Mouse (Mus musculus) layer of hippocampus, postnatal 10 days (tissue): ENCODE measurements around the gene Skor1. TPM values are rescaled to one million over a fixed set of nuclear protein-coding genes. Genes with fewer than 3 reads are reported as not detected.
A peak's percentile ranks its signal among the peaks of the same experiment; 100 is the strongest.

ENCODE experiments used
- DNase-seq, 2 experiments: peaks; one replicate each; pipeline ENCODE4 v3.0.0; 2021; ENCODE audit warnings: low spot score in 2 of 2
- long read RNA-seq: library from polyadenylated mRNA; stranded (forward); transcript quantifications from one replicate; pipeline ENCODE4 v2.0.0, GENCODE M21; 2023
- total RNA-seq, 2 experiments: library from RNA; stranded (reverse); gene quantifications; 2 replicates each; pipeline ENCODE4 v1.2.3; 2021

Skor1 gene
- under 1 TPM; 0.09 to 0.20 TPM for total RNA-seq
- long read RNA-seq: 0 reads

DNA sequence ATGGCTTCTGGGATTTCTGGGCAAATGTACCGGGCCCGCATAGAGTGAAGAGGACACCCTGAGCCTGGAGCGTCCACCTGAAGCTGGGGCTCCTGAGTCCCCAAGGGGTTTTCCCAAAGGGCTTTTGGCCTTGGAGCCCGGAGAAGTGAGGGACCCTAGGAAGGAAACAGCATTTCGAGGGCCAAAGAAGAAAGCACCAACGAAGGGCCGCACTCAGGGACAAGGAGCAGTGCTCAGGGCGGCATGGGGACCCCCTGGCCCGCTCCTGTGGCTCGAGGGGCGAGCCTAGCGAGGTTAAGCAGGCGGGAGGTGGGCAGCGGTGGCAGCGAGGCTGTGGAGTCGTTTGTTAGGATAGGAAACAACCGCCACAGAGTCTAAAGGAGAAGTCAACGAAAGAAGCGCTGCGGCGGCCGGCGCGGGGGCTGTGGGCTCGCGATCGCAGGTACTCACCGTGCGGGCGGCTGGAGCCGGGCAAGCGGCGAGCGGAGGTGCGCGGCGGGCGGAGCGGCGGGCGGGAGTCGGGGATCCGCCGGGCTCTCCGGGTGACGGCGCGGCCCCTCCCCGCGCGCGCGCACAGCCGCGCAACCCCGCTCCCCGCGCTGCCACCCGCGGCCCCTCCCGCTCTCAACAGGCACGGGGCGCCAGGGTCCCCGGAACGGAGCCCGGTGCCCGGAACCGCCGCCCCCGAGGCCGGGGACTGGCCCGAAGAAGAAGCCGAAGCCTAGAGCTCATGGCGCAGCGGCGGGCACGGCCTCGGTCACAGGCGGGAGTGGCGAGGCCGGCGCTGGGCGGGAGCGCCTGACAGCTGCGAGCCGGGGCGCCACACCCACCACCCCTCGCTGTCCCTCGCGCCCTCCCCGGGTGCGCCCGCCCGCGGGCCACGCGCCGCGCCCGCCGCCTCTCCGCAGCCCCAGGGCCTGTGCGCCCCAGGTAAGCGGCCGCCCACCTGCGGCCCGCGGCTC is at the start of gene Skor1:
Gene Skor1, minus strand, starts transcription at position 552 of the 962 bp plus-strand sequence.
- no peak for DNase-seq

DNA sequence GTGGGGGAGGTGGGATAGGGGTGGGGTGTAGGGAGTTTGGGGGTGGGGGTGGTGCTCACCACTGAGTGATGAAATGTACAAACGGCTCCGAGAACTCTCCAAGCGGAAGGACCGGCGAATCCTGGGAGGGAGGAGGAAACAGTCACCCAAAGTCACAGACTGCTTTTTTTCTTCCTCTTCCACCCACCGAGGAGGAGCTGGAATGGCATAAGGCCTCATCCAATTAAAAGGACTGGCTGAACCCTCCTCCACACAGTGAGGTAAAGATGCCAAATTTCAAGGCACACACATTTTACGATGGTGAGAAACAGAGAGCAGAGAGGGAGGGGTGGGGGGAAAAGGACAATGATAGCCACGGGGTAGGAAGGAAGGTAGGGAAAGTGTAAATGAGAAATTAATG is 48.5 kb upstream of the Skor1 start:
- DNase-seq: no peak

DNA sequence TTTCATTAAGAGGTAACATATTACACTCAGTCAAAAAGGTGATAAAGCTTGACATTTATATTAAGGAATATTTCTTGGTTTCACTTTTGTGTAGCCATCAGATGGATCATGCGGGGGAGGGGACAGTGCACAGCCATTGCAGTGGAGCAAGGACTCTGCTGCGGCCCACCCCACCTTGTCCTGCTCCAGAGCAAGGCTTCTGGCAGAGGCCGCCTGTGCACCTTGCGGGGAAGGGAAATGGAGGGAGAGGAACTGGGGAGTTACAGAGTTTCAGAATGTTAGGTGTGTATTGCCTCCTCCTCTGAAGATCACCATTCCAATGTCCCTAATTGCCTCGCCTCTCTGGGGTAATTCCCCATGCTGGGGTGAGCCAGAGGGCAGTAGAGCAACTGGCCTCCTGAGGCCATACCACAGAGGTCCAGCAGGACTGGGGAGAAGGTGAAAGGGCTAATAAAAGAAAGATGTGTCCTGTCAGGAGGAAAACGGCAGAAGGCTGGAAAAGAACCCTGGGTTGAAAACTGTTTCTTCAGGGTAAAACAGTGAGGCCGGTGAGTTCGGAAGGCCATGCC is 47.4 kb upstream of the Skor1 start:
- DNase-seq: no peak

DNA sequence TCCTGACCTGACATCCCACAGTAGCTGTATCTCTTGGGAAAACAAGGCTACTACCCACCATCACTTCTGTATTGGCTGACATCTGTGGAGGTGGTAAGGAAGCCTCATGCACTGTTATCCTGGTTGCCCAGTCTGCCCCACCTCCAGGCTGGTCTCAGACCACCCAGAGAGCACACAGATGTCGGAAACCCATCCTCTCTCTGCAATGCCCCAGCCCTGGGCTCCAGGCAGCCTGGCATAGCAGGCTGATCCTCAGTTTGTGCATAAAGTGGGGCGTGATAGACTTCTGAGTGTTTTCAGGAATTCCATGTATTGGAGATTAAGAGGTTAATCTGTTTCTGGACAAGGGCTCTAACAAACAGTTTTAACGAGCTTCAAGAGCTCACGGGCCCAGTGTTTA is 46.8 kb upstream of the Skor1 start:
- DNase-seq: no peak

DNA sequence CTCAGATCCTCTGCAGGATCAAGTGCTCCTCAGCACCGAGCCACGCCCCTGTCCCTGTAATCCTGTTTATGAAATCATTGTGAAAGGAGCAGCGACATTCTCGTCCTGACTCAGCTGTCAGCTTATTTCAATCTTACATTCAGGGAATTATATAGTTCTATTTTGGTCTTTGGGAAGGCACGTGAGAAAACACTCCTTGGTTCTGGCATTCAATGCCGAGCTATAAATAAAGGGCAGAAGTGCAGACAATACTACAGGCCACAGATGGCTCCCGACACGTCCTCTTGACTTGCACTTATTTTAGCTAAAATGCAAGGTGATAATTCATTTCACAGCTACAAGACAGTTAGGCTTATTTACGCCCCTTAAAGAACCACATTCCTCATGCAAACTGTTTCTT is 46.0 kb upstream of the Skor1 start:
- DNase-seq: no peak

DNA sequence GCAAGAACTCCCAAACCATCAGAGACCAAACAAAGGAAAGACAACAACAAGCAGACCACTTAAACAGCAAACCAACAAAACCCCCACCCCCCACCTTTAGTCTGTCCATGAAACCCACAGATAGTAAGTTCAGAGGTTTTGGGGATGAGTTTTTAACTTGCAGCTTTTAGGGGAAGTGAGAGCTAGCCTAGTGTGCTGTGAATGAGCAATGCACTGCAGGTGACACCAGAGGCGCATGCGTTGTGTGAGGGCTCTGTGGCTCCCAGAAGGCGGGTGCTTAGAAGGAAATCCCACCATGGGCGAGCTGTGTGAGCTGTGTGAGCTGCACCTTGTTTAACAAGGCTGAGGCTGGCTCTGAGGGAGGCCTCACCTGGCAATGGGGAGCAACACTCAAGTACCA is 44.0 kb upstream of the Skor1 start:
- no peak for DNase-seq

DNA sequence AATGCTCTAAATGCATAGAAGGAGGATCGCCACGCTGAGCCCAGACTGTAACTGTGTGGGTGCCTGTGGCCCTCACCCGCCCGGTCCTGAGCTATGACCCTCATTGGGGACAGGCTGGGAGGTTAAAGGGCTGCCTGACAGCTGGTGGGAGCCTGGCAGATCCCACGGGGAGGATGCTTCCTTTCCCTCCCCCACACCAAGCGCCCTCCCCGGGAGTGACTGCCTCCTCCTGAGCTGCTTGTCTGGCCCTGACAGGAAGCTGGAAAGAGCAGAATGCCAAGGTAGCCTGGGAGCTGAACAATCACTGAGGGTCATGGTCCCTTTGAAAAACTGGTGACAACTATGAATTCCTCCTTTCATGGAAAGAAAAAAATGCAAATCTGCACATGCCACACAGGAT is 38.5 kb upstream of the Skor1 start:
- no peak for DNase-seq

DNA sequence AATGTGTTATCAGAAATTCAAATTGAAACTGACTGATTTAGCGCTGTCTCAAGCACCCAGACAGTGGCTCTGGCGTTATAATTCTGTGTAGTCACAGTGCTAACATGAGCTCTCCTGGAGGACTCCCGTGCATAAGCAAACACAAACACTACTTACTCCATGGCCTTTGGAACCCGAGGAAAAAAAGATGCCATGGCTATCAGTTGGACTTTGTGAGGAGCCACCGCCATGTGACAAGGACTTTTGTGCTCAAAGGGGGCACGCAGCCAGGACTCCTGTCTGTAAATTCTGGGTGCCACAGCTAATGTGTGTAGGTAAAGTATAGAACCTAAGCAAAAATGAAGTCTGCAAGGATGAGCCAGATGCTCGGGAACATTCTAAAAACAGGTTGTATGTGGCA is 36.5 kb upstream of the Skor1 start:
- no peak for DNase-seq

DNA sequence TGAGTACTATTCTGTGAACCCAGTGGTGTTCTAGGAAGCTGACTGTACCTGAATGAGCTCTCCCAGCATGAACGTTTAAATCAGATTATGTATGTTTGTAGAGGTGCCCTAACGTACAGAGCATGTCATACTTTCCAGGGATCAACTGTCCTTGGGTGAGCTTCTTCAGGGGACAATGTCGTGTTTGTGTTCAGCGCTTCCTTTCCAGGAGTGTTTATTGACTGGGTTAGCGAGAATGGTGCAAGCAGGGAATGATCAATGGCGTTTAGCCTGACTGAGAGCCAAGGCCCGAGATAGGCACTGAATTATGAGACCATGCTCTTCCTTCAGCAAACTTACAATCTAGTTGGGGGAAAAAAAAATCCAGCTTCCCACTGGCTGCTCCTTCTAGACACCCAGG is 35.1 kb upstream of the Skor1 start:
- DNase-seq: no peak

DNA sequence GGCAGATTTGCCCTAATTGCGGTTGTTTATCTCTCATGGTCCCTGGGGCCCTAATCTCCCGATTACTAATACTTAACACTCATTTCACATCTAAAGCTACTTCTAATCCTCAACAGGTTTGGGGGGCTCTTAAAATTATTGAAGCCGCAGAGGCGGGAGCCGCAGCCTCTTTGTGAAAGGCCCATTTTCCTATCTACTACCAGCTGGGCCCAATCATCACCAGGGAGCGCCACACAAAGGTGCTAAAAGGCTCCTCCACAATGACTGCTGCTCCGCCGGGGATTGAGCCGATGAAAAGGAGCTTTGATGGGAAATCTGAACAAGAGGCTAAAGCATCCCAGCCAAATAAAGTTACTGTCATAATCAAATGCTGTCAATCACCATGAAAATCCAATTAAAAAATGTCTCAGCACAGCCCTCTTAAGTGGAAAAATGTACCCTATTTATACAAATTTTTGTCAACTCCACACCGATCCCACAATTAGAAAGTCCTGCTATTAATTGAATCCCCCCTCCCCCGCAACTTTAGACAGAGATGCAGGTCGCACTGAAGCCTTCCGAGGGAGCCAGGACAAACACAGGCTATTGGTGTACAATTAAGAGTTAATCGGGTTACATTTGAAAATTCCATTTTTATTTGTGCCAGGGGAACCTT is 33.7 kb upstream of the Skor1 start:
- DNase-seq: peak; percentile 13 to 39

DNA sequence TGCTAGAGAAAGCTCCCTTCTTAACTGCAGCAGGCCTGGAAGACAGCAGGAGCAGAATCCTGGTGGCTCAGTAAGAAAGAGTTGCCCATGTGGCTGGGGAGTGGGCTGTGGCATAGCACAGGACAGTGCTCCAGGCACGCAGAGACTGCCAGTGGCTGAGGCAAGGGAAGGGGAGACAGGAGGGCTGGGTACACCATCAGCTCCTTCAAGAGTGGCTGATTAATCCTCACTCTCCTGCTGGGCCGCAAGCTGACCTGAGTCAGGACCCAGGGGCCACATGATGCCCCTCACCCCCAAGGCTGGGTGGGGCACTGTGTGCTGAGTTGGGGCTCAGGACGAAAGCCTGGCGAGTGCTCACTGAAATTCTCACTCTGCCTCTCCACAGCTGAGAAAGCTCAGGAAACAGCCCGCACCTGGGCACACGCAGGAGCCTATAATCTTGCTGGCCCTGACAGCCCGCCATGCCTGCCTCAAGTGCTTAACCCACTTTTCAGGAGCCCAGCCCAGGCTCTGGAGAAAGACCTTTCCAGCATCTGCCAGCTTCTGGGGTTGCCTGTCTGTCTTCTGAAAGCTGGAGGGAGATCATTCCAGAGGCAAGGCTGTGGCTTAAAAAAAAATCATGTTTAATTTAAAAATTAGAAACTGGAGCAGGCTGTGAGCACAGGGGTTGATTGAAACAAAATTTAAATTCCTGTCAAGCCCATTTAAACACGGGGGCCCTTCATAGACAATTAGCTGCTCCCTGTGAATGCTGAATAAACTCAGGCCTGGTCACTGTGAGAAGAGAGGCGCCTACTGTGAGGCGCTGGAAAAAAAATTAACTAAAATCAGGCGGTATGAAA is 32.8 kb upstream of the Skor1 start:
- no peak for DNase-seq

DNA sequence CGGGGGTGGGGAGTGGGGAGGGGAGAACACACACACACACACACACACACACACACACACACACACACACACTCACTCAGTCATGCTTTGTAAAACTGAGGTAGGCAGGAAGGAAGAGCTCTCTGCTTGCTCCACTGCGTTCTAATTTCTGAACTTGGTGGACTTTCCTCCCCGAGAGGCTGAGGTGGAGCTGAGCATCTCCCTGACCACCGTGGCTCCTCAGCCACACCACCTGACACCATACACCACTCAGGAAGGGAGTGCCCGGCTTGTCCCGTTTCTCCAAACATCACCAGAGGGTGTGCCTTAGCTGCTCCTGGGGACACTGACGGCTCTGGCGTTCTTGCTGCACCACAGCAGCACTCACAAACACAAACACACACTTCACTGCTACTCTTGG is 29.5 kb upstream of the Skor1 start:
- DNase-seq: no peak

DNA sequence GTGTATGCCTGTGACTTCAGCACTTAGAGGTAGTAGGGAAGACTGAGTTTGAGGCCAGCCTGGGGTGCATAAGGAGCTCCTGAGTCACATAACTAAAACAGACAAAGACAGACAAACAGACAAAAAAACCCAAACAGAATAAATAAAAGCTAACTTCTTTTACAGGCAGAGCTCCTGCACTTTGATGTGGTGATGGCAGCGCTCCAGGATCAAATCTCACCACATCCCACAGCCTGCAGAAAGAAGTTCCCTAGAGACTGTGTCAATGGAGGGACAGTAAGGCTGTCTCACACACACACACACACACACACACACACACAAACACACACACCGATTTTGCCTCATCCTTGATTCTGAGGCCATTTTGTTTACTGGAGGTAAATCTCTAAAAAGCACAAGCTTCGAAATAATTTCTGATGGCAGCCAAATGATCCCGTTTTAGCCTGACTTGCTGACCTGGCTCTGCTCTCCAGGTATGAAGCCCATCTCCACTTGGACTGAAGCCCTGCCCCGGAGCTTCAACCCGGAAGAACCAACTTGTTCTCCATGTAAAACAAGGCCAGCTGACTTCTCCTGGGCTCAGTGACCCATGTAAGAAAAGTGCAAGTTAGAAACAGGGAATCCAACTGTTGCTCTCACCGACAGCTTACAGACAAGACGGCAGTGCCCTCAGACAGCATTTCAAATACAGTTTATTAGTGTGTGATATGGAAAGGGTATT is 25.4 kb upstream of the Skor1 start:
- no peak for DNase-seq

DNA sequence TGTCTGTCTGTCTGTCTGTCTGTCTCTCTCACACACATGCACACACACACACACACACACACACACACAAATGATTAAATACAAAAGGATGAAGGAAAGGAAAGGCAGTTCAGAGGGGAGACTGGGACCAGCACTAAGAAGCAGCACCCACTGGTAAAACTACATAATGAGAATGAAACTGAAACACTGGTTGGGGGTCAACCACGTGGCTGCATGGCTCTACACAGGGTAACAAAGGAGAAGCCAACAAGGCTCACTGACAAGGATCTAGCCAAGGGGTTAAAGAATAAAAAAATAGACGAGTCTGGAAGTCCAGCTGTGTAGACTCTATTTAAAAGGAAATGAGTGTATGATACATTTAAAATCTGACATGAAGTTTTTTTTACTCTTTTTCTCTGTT is 23.2 kb upstream of the Skor1 start:
- DNase-seq: no peak

DNA sequence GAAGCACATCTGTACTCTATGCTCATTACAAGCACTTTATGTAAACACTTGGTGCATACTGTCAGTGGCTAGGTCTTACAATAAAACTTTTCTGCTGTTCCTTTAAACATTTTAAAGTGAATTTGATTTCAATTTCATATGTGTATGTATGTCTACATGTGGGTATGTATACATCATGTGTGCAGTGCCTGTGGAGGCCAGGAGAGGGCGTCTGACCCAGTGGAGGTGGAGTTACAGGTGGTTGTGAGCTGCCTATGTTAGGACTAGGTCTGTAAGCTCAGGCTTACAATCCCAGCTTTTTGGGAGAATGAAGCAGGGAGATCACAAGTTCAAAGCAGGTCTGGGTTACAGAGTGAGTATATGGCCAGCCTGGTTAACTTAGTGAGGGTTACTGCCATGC is 20.4 kb upstream of the Skor1 start:
- DNase-seq: no peak

DNA sequence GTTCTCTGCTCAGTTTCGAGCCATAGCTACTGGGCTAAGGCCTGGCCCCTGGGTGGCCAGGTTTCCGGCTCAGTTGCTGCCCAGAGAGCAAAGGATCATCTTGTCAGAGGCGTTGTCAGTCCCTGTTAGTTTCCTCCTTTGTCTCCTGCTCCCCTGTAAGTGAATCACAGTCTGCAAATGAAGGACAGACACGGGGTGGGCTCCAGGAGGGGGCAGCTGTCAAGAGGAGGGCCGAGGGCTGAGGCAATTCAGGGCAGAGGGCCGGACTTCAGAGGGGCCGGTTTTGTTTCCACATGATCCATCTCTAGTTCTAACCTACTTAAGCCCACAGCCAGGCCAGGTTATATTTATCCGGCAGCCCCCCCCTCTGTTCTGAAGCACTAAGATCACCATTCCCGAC is 16.3 kb upstream of the Skor1 start:
- no peak for DNase-seq

DNA sequence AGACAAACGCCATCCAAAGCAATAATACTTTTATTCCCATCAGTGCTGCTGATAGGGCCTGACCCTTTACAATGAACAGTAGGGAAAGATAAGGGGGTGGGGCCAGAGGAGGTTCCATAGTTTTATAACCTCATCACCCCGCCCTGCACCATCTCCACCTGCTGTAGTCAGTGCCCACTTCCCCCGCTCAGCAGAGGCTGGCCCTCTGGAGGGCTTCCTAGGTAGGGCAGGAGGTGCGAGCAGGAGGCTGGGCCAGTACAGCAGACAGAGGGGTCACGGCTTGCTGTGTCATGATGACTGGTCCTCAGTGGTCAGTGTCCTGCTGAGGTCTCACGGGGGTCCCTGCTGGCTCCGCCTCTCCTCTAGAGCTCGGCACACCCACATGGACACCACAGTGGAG is 15.0 kb upstream of the Skor1 start:
- no peak for DNase-seq

DNA sequence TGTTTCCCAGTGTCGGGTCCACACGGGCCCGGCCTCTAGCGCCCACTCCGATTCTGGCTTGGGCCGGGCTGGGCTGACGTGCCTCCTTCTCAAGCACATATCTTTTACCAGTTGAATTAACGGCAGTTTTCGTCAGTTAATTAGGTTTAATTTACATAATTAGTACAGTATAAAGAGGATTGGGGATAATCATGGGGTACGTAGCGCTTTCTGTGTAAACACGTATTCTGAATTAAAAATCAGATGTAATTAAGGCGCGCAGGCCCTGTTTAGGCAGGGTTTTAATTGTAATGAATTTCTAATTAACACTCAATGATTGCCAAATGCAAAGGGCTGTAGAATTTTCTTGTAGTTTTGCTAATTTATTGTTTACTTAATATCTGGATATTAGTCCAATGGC is 3.2 kb upstream of the Skor1 start:
- no peak for DNase-seq

DNA sequence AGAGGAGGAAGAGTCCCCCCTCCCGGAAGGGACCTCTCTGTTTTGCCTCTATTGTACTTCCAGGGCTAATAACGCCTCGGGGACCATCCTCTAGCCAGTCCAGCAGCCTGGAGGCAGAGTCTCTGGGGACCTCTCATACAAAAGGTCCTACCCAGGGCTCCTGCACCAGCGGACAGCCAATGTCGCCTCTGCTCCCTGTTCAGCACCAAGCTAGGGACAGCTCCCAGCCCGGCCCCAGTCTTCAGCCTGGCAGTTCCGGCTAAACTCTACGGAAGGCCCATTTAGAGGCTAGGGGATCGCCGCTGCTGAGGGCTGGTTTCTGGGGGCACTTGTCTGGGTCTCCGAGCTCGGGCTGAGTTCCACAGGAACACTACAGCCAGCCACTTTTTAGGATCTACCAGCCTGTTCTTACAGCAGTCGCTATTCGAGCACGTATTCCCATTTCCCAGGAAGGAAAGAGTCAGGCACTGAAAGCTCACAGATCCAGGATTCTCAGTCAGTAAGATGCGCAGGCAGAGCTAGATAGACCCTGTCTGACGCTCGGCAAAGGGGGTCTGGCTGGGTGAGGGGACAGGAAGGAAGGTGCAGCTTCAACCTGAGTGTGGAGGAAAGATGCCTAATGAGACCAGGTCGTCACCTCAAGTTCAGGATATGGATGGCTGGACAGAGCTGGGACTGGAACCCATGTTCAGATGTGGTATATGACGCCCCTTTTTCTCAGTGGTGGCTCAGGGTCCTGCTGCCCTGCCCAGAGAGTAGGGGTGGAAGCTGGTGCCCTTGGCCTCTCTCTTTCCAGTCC is 2.5 kb upstream of the Skor1 start:
- peak; percentile 69 to 76 for DNase-seq
